Mouse (Mus musculus): ENCODE results near the gene Vps13c.

Gene Vps13c

DNA sequence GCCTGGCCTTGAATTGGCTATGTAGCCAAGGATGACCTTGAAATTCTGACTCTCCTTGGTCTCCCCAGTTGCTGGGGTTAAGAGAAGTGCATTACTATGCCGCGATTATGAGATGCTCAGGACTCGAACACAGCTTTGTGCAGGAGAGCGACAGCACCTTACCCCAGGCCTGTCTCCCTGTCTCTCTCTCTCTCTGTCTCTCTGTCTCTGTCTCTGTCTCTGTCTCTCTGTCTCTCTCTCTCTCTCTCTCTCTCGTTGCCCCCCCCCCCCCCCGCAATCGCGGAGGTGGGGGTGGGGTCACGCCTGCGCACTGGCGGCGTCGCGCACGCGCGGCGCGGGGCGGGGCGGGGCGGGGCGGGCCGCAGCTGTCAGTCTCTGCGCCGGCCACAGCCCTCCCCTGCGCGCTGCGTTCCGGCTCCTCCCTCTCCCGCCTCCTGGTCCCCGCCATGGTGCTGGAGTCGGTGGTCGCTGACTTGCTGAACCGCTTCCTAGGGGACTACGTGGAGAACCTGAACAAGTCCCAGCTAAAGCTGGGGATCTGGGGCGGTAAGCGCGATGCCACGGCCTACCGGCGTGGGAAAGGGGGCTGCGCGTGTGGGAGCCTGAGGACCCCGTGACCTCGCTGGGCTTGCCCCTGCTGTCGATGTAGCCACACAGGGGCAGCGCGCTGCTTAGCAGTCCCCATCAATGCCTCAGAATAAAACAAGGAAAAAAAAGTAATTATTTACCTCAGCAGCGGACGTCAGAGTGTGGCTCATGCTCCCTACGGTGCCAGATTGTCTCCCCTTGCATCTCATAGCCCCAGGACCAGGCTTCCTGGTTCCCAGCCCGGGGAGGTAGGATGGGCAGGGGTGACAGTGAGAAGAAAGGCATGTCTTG is at the start of gene Vps13c:
Gene Vps13c (plus strand): TSS at position 416 of the 879 bp plus-strand sequence.
- no peak for DNase-seq (ENCODE audit: low spot score)

DNA sequence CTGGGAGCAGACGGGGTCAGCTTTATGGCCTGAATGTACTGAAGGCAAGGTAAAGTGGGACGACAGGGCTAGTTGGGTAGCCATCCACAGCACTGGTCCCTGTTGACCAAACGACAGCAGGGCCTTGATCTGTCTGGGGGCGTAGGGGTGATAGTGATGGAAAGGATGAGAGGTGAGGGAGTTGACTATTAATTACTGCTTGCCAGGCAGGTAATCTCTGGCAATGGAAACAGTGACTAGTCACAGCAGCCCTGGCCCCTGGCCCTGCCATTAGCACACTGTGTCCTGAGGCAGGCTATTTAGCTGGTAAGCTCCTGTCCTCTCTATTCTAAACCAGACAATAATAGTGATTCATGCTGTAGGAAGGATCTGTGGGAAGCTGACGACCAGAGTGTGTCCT is 47.8 kb upstream of the Vps13c start:
- DNase-seq (ENCODE audit: low spot score), result no peak

DNA sequence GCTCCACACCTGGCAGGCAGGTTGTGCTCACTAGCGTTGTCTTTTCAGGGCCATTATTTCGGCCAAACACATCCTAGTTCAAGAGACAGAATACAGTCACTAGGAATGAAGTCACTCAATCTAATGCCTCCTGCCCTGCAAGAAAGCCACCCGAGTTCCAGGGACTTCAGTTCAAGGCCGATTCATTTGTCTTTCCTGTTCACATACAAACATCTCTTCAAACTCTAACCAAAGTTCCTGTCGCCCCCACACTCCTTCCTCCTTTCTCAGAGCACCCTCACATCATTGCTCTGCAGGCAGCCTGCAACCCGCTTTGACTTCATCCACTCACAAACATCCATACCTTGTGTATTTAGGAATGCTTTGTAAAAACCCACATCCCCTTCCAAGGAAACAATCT is 46.7 kb upstream of the Vps13c start:
- no peak for DNase-seq (ENCODE audit: low spot score)

DNA sequence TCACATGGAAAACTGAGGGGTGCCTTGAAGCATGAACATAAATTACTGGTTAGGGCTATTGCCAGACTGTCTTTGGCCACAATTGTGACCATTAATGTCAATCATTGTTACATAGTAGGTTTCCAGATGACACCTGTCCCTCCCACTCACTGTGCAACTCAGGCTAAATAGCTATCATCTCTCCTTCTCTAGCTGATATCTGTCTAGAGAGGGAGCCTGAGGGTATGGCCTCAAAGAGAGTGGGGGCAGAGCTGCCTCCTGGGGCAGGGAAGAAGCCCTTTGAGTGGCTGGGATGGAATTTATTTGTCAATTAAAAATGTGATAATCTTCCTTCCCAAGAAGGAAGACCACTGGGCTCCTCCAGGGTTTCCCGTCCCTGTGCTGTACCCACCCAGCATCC is 46.0 kb upstream of the Vps13c start:
- no peak for DNase-seq (ENCODE audit: low spot score)

DNA sequence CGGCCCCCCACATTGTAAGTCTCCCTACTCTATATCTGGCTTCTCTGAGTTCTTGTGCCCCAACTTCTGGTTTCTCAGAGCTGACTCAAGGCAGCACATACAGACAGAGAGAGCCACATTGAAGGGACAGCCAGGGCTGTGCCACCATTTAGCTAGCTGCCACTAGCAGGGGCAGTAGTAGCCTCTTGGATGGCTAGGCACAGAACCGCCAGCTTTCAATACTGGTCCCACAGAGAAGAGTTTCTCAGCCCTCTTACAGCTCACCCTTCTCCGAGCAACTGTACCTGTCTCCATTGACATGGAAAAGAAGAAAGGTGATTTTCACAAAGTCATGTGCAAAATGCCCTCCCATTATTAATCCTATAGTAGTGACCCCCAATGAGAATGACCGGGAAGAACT is 45.5 kb upstream of the Vps13c start:
- DNase-seq (ENCODE audit: low spot score), result no peak

DNA sequence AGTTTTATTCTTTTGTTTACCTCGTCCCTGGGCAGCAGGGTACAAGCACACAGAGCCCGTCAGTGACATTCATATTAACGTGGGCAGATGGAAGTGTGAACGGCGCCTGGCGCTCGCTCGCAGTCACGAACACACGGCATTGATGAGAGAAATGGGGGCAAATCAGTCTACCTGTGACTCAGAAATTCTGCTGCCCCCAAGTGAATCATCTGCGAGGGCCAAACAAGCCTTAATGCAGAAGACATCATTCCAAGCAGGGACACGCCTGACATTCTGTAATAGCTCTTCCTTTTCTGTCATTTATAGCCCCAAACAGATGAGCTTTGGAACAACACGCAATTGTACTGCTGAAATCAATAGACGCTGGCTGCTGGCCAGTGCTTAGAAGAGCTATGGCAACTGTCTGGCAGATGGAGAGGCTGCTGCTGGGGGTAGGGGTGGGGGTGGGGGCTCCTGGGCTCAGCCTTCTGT is 45.0 kb upstream of the Vps13c start:
- no peak for DNase-seq (ENCODE audit: low spot score)

DNA sequence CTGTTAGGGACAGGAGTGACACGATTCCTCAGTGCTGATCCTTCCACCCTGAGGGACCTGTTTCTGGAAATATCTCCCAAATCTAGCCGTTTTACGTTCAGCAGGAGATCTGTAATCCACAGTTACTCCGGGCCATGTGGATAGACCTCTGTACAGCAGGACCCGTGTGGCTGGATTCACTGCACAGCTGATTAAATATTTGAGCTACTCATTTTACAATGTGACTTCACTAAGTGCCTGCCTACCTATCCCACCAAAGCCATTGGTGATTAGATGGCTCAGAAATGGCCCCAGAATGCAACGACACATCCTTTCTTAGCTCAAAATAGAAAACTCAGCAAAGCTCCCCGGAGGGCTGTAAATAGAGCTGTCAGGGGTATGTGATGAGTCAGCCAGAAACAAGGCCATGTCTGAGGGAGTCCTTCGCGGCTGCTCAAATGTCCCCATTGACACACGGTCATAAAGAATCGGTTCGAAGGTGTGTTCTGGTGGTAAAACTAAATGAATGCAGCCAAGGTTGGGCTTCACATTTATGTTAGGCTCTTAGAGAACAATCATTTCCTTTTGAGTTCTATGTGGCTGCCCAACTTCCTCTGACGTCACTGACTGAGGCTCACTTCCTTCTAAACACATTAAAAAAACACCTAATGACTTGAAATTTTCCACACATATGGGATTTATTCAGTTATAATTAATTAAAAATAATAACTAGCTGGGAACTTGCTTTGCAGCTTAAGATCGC is 40.9 kb upstream of the Vps13c start:
- no peak for DNase-seq (ENCODE audit: low spot score)

DNA sequence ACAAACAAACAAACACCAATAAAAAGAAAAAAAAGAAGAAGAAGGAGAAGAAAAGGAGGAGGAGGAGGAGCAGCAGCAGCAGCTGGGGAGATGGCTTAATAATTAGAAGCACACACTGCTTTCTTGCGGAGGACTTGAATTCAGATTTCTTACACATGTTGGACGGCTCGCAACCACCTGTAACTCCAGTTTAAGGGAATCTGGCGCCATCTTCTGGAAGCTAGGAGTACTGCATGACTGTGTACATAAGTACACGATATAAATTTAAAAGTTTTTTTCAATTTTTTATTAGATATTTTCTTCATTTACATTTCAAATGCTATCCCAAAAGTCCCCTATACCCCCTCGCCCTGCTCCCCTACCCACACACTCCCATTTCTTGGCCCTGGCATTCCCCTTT is 38.0 kb upstream of the Vps13c start:
- DNase-seq (ENCODE audit: low spot score), result no peak

DNA sequence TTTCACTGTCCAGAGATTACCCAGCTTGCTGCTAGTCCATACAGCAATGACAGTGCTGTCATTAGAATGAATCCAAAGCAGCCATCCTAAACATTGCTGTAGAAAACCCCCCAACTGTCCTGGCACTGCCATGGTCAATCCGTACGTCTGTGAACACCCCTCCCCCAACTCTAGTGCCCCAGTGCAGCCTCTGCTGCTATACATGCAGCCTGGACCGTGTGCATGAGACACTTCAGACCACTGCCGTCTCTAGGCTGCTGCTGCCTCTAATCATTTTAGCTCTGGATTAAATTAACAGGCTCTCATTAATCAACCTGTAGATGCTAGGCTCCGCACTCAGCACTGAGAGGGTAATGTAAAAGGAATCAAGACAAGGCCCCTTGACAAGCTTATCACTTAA is 33.2 kb upstream of the Vps13c start:
- no peak for DNase-seq (ENCODE audit: low spot score)

DNA sequence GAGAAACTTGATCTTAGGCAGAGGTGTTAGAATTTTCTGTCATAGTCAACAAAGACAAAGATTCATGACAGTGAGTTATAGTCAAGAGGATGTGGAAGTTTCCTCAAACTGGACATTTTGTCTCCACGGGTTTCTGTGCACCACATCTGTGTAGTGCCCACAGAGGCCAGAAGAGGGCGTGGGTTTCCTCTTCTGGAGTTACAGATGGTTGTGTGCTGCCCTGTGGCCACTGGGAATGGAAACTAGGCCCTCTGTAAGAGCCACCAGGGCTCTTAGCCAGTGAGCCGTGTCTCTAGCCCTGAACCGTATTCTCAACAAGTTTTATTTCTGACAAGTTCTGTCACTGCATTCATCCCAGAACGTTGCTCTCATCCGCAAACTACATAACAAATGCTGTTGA is 29.7 kb upstream of the Vps13c start:
- DNase-seq (ENCODE audit: low spot score), result no peak

DNA sequence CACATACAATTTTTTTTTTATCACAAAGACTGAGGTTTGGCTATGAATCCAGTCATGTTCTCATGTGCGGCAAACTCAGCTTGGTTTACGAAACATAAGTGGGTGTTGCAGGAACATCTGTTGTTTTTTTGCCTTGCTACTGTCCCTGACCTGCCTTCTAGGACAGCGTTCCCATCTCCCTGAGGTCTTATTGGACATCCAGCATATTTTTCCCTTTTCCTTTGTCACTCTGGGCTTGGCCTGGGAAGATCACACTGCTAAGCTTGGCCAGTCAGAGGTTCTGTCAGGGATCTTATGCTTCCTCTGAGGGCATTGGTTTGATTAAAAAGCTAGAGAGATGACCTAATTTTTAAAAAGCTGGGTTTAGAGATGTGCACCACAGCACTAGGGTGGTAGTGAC is 29.1 kb upstream of the Vps13c start:
- no peak for DNase-seq (ENCODE audit: low spot score)

DNA sequence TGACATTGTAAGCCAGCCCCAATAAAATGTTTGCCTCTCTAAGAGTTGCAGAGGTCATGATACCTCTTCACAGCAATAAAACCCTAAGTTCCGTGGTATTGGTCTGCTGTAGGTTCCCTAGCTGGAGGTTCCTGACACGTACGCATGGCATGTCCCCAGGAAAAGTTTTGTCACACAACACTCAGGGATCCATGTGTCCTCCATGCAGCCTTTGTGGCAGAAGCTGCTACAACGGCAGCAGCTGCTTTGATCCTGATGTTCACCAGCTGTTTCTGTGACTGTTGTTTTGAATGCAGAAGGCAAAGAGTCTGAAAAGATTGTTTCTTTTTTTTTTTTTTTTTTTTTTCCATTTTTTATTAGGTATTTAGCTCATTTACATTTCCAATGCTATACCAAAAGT is 27.0 kb upstream of the Vps13c start:
- DNase-seq (ENCODE audit: low spot score), result no peak

DNA sequence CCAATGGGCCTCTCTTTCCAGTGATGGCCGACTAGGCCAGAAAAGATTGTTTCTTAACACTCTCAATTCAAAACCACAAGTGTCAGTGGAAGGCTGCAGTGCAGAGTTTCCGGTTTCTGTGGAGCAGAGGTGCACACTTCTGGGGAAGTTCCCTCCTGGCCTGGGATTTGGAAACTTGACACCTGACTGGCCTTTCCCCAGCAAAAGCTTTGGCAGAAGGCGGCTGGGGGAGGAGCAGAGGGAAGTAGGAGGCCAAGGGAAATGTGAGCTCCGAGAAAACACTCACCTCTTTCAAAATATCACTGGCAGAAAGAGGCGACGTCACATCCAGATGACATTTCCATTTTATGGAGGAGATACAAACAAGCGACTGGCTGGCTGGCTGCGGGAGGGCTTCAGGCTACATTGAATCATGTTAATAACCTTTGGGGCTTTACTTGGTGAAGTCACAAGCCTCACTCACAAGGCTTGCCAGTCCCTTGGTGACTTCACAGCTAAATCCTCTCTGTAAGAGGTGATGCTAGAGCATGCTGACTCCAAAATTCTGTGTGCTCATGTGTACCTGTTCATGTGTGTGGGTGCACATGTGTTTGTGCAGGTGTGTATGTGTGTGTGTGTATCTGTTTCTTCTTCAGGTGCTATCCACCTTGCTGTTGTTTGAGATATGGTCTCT is 26.4 kb upstream of the Vps13c start:
- no peak for DNase-seq (ENCODE audit: low spot score)

DNA sequence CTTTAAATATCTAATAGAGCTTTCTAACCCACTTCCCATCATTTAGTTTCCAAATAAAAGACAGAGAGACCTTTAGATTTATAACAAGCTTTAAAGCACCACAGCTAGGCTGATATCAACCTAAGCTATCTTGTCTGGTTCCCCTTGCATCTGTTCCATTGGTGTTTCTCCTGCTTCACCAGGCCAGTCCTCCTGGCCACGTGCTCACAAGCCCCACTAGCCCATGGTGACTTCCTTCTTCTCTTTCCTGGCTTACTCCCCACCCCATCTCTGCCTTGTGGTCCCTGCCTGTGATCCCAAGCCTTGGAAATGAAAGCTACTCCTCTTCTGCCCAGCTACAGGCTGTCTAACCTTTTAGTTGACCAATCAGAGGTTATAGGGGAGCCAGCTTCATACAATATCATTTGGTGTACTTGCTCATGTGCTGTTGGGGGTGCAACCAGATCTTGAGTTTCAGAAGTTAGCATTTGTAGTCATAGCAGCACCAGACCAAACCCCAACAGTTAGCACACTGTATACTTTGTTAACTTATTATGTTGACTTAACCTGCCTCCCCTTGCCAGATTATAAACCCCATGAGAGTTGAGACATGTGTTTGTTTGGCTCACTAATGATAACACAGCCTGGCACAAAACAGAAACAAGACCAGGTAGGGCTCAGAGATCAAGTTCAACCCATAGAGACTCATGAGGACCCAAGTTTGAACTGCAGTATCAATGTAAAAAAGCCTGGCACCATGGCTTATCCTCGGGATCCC is 23.8 kb upstream of the Vps13c start:
- DNase-seq (ENCODE audit: low spot score), result no peak

DNA sequence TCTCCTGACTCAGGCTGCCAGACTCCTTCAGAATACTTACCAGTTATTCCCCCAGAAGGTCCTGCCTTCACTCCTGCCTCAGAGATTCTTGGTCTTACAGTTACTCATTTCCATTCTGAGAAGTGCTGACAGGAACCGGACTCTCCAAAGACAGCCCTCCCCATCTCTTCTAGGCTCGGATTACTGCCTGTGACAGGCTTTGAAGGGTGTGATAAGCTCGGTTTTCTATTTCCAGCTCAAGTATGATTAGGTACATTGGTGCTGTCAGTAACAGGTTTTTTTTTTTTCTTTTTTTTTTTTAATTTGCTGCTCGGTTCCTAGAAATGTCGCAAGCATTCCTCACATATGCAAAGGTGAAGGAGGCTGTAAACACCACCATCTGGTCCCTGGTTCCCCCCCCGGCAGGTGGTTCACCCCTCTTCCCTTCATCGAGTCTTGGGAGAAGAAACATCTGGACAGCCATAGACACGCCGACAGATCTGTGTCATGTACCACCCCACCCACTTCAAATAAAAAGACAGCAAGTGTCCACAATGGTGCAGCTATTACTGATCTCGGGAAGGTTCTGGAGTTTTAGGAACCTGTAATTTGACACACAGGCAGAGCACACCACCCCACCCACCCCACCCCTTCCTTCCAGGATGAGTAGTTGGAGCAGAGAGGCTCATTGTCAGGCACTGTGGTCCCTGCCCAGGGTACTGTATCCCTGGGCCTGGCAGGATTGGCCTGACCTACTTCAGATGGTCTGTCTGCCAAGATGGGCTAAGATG is 22.1 kb upstream of the Vps13c start:
- no peak for DNase-seq (ENCODE audit: low spot score)

DNA sequence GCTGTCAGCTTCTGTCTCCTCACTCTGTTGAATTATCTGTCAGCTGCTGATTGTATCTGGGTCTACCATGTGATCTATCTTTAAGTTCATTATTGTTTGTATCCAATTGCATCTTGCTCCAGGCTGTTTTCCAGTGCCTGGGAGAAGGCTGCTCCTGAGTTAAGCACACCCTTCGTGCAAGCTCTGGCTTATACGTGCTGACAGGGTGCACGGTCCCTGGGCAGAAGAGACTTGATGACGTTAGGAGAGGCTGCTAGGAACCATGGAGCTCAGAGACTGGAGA is 21.6 kb upstream of the Vps13c start:
- no peak for DNase-seq (ENCODE audit: low spot score)

DNA sequence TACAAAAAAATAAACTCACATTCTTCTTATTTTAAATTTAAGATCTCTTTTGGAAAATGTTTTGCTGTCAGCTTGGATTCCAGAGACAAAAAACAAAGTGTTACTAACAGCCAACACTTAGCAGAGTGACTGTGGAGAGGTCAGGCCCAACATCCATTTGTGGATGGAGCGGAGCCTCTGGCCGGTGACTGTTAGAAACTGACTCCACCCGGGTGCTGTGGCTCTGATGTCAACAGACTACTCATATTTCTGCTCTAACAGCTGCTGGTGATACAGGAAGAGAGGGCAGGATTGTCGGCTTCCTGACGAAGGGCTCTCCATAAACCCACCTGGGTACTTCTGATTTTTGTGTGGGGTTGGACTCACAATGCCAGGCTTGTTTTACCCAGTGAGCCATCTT is 17.1 kb upstream of the Vps13c start:
- no peak for DNase-seq (ENCODE audit: low spot score)

DNA sequence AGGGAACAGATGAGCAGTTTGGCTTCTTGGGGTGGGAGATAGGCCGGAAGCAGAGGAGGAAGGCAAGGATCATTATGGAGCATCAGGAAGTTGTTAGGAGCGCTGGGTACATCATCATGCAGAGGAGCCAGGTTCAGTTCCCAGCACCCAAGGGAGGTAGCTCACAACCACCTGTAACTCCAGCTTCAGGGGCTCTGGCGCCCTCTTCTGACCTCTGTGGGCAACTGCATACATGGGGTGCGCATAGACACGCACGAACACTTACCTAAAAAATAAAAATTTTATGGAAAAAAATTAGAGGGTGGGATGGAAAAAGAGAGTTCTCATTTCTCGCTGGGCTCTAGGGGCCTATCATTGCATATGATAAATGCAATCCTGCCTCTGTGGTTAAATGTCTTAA is 14.7 kb upstream of the Vps13c start:
- DNase-seq (ENCODE audit: low spot score), result no peak

DNA sequence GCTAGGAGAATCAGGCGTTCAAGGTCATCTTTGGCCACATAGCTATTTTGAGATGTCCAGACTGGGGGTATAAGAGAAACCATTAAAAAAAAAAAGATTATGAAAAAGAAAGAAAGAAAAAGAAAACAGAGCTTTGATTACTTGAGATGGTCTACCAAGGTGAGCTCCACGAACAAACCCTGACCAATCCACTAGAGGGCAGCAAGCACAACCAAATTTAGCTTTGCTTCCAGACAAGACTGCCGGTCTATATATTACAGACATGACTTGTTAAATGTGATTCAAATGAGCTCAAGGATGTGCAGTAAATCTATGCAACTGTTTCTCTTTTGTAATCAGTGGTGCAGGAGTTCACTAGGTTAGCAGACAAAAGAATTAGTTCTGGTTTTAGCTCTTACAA is 12.0 kb upstream of the Vps13c start:
- DNase-seq (ENCODE audit: low spot score), result no peak

DNA sequence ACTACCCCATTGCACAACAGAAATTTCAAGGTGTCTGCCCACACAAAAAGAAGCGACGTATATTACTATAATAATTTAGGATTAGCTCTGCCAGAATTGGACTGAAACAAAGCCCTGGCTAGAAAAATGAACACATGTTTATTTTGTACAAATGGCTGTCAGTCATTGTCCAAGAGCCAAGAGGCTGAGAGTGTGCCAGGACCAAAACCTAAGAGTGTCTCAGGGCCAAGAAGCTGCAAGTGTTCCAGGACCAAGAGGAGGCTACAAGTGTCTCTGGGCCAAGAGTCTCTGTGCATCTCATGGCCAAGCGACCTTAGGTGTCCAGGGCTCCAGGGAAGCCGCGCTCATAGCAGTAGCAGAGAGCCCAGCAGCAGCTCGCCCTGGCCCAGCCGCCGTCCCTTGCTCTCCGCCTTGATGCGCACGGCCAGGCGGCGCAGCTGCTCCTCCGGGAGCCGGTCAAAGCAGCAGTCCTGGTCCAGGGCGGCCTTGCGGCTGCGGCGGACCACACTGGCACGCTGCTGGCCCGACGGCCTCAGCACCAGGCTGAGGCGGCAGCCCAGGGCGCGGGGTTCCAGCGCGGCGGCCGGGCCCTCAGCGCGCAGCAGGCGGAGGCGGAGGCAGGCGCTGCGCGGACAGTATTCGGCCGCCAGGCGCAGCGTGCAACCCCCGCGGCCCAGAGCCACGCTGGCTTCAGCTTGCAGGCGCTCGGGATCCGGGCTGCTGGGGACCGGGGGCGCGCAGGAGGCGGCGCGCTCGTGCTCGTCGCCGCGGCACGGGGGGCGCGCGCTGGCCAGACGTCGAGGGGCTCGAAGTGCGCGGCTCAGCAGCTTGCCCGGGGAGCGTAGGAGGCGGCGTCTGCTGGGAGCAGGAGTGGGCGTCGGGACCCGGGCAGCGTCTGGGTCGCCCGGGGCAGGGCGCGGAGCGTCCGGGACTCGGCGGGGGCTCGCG is 9.5 kb upstream of the Vps13c start:
- no peak for DNase-seq (ENCODE audit: low spot score)
